ENCODE assay signal across 17 mouse cellular contexts in genomic region chr14:118662625-118663276, GRCm38 (mm10). TPM values are rescaled to one million over a fixed set of nuclear protein-coding genes. Genes with fewer than 3 reads are reported as not detected.
DNase-seq lines count a peak whose midpoint lies in the region; ATAC-seq and TF ChIP-seq lines count a peak whose summit lies in the region.
"Had no signal": no experiment of that assay in that cellular context is flagged by ENCODE, and none has a peak within 500 bp of the region (broad histone marks: within the 10 kb centered on the region; RNA-seq: fewer than 3 reads in every experiment).

No protein-coding gene starts in this region.

- no peak for DNase-seq in liver, embryonic 13.5 days
- DNase-seq in liver, result no peak
- no peak for DNase-seq in gastrocnemius, adult 8-10 months (ENCODE audit: low spot score in 2 of 2)
- DNase-seq in left cerebral cortex, postnatal 4 days, result no peak
- DNase-seq: adrenal gland, postnatal 25 days; B cell, adult 2 months; cerebellum, adult 9-10 months; forebrain, postnatal 0 days; gastrocnemius, postnatal 14 days; midbrain, embryonic 14.5 days; thymus, postnatal 14 days had no signal

- H3ac ChIP-seq in C2C12 (ENCODE audit: control insufficient read depth, insufficient read length, low read depth), result no peak overlapping the region

- no peaks in the 10 kb centered on the region for H3K9me3 ChIP-seq in liver, embryonic 13.5 days (replicated peaks)
- H3K9me3 ChIP-seq: kidney, embryonic 15.5 days; limb, embryonic 13.5 days had no signal

- H3K36me3 ChIP-seq in liver, embryonic 13.5 days, result no peaks in the 10 kb centered on the region
- H3K36me3 ChIP-seq in C2C12 (ENCODE audit: control insufficient read depth, insufficient read depth), result peaks cover 16% of the 10 kb centered on the region
- H3K36me3 ChIP-seq: kidney, embryonic 15.5 days; limb, embryonic 13.5 days had no signal

- H3K27me3 ChIP-seq in liver, embryonic 13.5 days, result no peaks in the 10 kb centered on the region
- no peaks in the 10 kb centered on the region for H3K27me3 ChIP-seq in C2C12 (ENCODE audit: control insufficient read depth, insufficient read depth, insufficient read length)
- H3K27me3 ChIP-seq: kidney, embryonic 15.5 days; limb, embryonic 13.5 days had no signal

- peaks cover 60% of the 10 kb centered on the region for H3K4me1 ChIP-seq in liver, embryonic 13.5 days (replicated peaks)

- no peak overlapping the region for H3K4me2 ChIP-seq in liver, embryonic 13.5 days
- H3K4me2 ChIP-seq: kidney, embryonic 15.5 days; limb, embryonic 13.5 days had no signal

- no peak overlapping the region for H3K9ac ChIP-seq in liver, embryonic 13.5 days
- H3K9ac ChIP-seq: forebrain, postnatal 0 days; kidney, embryonic 15.5 days; limb, embryonic 13.5 days had no signal

- intact Hi-C loops in left cerebral cortex, postnatal 4 days (cut with DNase I), result no loop called here

- H3K79me2 ChIP-seq in C2C12 (ENCODE audit: control insufficient read depth, insufficient read depth), result peaks cover 38% of the 10 kb centered on the region

- H3K4me3 ChIP-seq in liver, embryonic 13.5 days (replicated peaks), result no peak overlapping the region
- H3K4me3 ChIP-seq in C2C12 (ENCODE audit: insufficient read depth, poor library complexity, severe bottlenecking), result no peak overlapping the region
- H3K4me3 ChIP-seq: kidney, embryonic 15.5 days; limb, embryonic 13.5 days had no signal

- peaks cover 6% of the 10 kb centered on the region for H3K79me3 ChIP-seq in C2C12 (ENCODE audit: low read depth)

- 0 out of 2 replicates have a peak overlapping the region, but pooled peaks have one; percentile 30 for H3K27ac ChIP-seq in liver, embryonic 13.5 days
- H3K27ac ChIP-seq: kidney, embryonic 15.5 days; limb, embryonic 13.5 days had no signal

- 70% methylated on average over 18 of the region's 18 CpGs for WGBS in liver, embryonic 13.5 days (ENCODE audit: insufficient replicate concordance)

- ATAC-seq in liver, embryonic 13.5 days (ENCODE audit: low read depth), result no peak
- peak; percentile 72 for ATAC-seq in granulocyte monocyte progenitor cell, adult 5-6 weeks (replicated peaks; ENCODE audit: poor library complexity, severe bottlenecking)
- peak; percentile 66 for ATAC-seq in megakaryocyte progenitor cell, adult 5-6 weeks (replicated peaks; ENCODE audit: poor library complexity)
- ATAC-seq: activated CD4-positive, CD25-positive, alpha-beta regulatory T cell, adult 4 months; forebrain, postnatal 0 days had no signal

- TF ChIP-seq CTCF in C2C12 (IDR thresholded peaks at IDR 0.05; ENCODE audit: control insufficient read depth, insufficient read depth, insufficient read length), result no peak

TF ChIP-seq in C2C12, 6 proteins besides CTCF, POLR2A, EP300 and RAD21:
- TF ChIP-seq FOSL1 (IDR thresholded peaks at IDR 0.05; ENCODE audit: insufficient read depth, low read length, poor library complexity, severe bottlenecking) (no peak), CEBPB (IDR thresholded peaks at IDR 0.05; ENCODE audit: low read depth) (peak; percentile 49), MYOD1 (IDR thresholded peaks at IDR 0.05; ENCODE audit: control insufficient read depth, insufficient read length, low read depth) (no peak), MAX (IDR thresholded peaks at IDR 0.05) (no peak), USF1 (IDR thresholded peaks at IDR 0.05; ENCODE audit: low read depth) (no peak), MYOG (IDR thresholded peaks at IDR 0.05; ENCODE audit: control insufficient read depth, extremely low read depth, insufficient read length) (no peak)

RNA-seq across cellular contexts. Expression of gene Abcc4, which starts 43.3 kb away (rescaled TPM):
- polyA plus RNA-seq in liver, embryonic 13.5 days (2015; fragmentation: Nextera tagmentation; extraction: Ambion mirVana), result 1.7 and 2.4 TPM in 2 replicates
- 9.0 TPM for polyA plus RNA-seq in C2C12 (2012; fragmentation: generic; extraction: Trizol)
- total RNA-seq in granulocyte monocyte progenitor cell, adult 5-6 weeks (2014; fragmentation: Nextera tagmentation), result 42.4 and 42.7 TPM in 2 replicates
- total RNA-seq in granulocyte monocyte progenitor cell, adult 5-6 weeks (2017), result 34.0 and 38.8 TPM in 2 replicates
- total RNA-seq in megakaryocyte progenitor cell, adult 5-6 weeks (2015), result 38.3 and 41.5 TPM in 2 replicates
- total RNA-seq in megakaryocyte progenitor cell, adult 5-6 weeks (2017), result 33.7 and 37.0 TPM in 2 replicates
- total RNA-seq in gastrocnemius, adult 8-10 months (2022), result 10 to 100 TPM in 2 of 4 experiments, 1 to 10 TPM in 2; 9.7 to 10.9 (median 10.2) TPM
- 1 to 10 TPM; 4.3 to 4.6 TPM for total RNA-seq in left cerebral cortex, postnatal 4 days (2021)
